Mouse (Mus musculus) bone marrow, adult 2 months (tissue): ENCODE data around the gene Col5a1.

Experiments
- CTCF ChIP-seq: fragments of 200-500 bp; IDR thresholded peaks from 2 replicates; pipeline ENCODE4 v1.5.1; 2011; ENCODE audit warnings: low read length, control low read depth; ENCODE audit not compliant: control insufficient read depth, insufficient read depth
- POLR2A ChIP-seq: fragments of 200-500 bp; IDR thresholded peaks from 2 replicates; pipeline ENCODE4 v1.6.1; 2011; ENCODE audit warnings: low read depth, mild to moderate bottlenecking, control low read depth, low read length, borderline replicate concordance; ENCODE audit not compliant: control insufficient read depth

GRCm38 (mm10) chr2:28037505-28038390 is 151.5 kb downstream of the Col5a1 start:
- TF ChIP-seq CTCF (no peak), POLR2A (no peak)
